Mouse (Mus musculus): Measurements from ENCODE around the gene Pde4a. TPM values are rescaled to one million over a fixed set of nuclear protein-coding genes. Genes with fewer than 3 reads are reported as not detected.
A peak's percentile ranks its signal among the peaks of the same experiment; 100 is the strongest.

Gene Pde4a
- total RNA-seq, 1 experiment, result 3.2 TPM

- TF ChIP-seq MAFK (IDR thresholded peaks at IDR 0.05; ENCODE audit: insufficient read depth, low read depth, low read length) (no peak), HCFC1 (IDR thresholded peaks at IDR 0.05; ENCODE audit: borderline replicate concordance, insufficient read depth, low read length) (no peak), ZNF384 (IDR thresholded peaks at IDR 0.05; ENCODE audit: low read depth, low read length) (no peak), CHD2 (IDR thresholded peaks at IDR 0.05; ENCODE audit: low read depth, low read length) (no peak)
- Histone ChIP-seq H3K9ac (ENCODE audit: insufficient read depth, low read depth, low read length, poor library complexity, severe bottlenecking) (peak overlapping the region; percentile 75), H3K36me3 (ENCODE audit: control insufficient read depth, insufficient read depth, low read length, poor library complexity, severe bottlenecking) (no peaks in the 10 kb centered on the region), H3K9me3 (ENCODE audit: control insufficient read depth, insufficient read depth, low read depth, low read length) (no peaks in the 10 kb centered on the region), H3K4me3 (ENCODE audit: insufficient read depth in 1 of 2, low read depth in 1 of 2, low read length in 2 of 2, poor library complexity in 1 of 2, severe bottlenecking in 1 of 2) (peak overlapping the region; percentile 82 to 85), H3K4me1 (ENCODE audit: control insufficient read depth in 2 of 2, insufficient read depth in 2 of 2, low read length in 2 of 2, poor library complexity in 1 of 2) (peaks cover 0 to 5% of the 10 kb centered on the region in 2 experiments; a peak in 1 of 4 replicates), H3K27ac (ENCODE audit: insufficient read depth, low read depth, low read length, poor library complexity, severe bottlenecking) (no peak overlapping the region)
- no peak for DNase-seq (ENCODE audit: low read depth, low spot score)
- in situ Hi-C loops (cut with MboI; ENCODE audit: low sequenced_read_pairs in 2 of 2, unreplicated experiment in 2 of 2), result no loop called here
Measured at GRCm38 (mm10) chr9:21165952-21166451, 488 bp downstream of the Pde4a start.

DNA sequence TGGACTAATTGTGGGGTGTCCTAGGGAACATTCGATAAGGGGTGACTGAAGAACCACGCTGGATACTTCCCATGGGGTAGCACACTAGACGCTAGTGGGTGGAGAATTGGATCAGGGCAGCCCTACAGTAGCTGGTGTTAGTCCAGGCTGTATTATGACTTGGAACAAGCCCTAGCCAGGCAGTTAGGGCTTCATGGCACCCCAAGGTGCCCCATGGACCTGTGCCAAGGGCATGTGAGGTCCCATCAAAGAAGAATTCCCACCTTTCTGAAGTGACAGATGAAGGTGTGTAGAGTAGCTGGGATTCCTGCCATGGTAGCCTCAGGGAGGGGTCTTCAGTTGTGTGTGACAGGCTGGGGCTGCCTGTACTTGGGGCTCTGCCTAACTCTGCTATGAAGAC is 1.0 kb downstream of the Pde4a start:
- Histone ChIP-seq H3K9ac (ENCODE audit: insufficient read depth, low read depth, low read length, poor library complexity, severe bottlenecking) (no peak overlapping the region), H3K4me3 (ENCODE audit: insufficient read depth in 1 of 2, low read depth in 1 of 2, low read length in 2 of 2, poor library complexity in 1 of 2, severe bottlenecking in 1 of 2) (peak overlapping the region; percentile 82 to 85), H3K36me3 (ENCODE audit: control insufficient read depth, insufficient read depth, low read length, poor library complexity, severe bottlenecking) (no peaks in the 10 kb centered on the region), H3K9me3 (ENCODE audit: control insufficient read depth, insufficient read depth, low read depth, low read length) (no peaks in the 10 kb centered on the region), H3K4me1 (ENCODE audit: control insufficient read depth in 2 of 2, insufficient read depth in 2 of 2, low read length in 2 of 2, poor library complexity in 1 of 2) (peaks cover 0 to 5% of the 10 kb centered on the region in 2 experiments; a peak in 1 of 4 replicates), H3K27ac (ENCODE audit: insufficient read depth, low read depth, low read length, poor library complexity, severe bottlenecking) (no peak overlapping the region)
- no peak for DNase-seq (ENCODE audit: low read depth, low spot score)
- TF ChIP-seq ZC3H11A (IDR thresholded peaks at IDR 0.05; ENCODE audit: borderline replicate concordance, low read depth, low read length) (no peak), ZNF384 (IDR thresholded peaks at IDR 0.05; ENCODE audit: low read depth, low read length) (no peak)
- in situ Hi-C loops (cut with MboI; ENCODE audit: low sequenced_read_pairs in 2 of 2, unreplicated experiment in 2 of 2), result no loop called here

DNA sequence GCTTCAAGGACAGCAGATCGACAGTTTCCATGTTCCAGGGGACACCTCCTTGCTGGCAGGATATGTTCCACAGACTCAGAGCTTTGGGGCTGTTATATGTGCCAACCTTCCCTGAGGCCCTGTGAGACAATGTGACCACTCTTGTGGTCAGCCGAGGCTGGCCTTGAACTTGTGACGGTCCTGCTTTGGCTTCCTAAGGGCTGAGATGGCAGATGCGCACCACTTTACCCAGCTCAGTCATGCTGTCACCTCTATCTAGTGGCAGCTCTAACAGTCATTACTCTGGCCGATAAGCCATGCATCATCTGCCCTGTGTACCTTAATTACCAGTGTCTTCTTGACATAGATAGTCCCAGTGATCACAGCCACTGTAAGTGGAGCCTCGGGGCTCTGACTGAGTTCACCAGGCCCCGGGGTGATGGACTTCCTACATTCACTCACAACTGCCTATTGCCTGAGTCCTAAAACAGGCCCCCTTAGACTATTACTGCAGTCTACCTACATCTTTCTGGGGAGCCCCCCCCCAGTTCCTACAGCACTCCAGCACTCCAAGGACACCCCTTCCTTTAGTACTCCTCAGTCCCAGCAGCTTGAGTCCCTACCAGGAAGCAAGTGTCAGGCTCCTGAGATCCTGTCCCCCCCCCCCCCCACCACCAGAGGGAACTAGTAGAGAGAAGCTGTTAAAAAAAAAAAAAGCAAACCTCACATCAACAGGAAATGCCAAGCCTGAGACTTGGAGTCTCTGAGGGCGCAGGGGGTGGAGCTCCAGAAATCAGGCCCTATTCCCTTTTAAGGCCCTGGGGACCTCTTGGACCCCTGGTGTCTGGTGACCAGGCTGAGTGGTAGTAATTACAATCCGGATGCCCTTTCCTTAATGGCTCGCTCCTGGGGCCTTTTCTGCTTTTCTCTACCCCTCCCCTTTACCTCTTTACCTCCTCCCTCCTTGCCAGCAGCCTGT is 1.9 kb downstream of the Pde4a start:
- DNase-seq (ENCODE audit: low read depth, low spot score), result no peak
- H3K9me3 ChIP-seq (ENCODE audit: control insufficient read depth, insufficient read depth, low read depth, low read length), result no peaks in the 10 kb centered on the region
- no peak overlapping the region for H3K27ac ChIP-seq (ENCODE audit: insufficient read depth, low read depth, low read length, poor library complexity, severe bottlenecking)
- H3K4me3 ChIP-seq (ENCODE audit: insufficient read depth in 1 of 2, low read depth in 1 of 2, low read length in 2 of 2, poor library complexity in 1 of 2, severe bottlenecking in 1 of 2), result no peak overlapping the region; a peak in 1 of 4 replicates
- TF ChIP-seq CHD2 (IDR thresholded peaks at IDR 0.05; ENCODE audit: low read depth, low read length), result no peak
- TF ChIP-seq HCFC1 (IDR thresholded peaks at IDR 0.05; ENCODE audit: borderline replicate concordance, insufficient read depth, low read length), result no peak
- TF ChIP-seq MAFK (IDR thresholded peaks at IDR 0.05; ENCODE audit: insufficient read depth, low read depth, low read length), result no peak
- TF ChIP-seq ZC3H11A (IDR thresholded peaks at IDR 0.05; ENCODE audit: borderline replicate concordance, low read depth, low read length), result no peak
- no peak for TF ChIP-seq ZNF384 (IDR thresholded peaks at IDR 0.05; ENCODE audit: low read depth, low read length)
- in situ Hi-C loops (cut with MboI; ENCODE audit: low sequenced_read_pairs in 2 of 2, unreplicated experiment in 2 of 2), result no loop called here
- peaks cover 0 to 5% of the 10 kb centered on the region in 2 experiments; a peak in 1 of 4 replicates for H3K4me1 ChIP-seq (ENCODE audit: control insufficient read depth in 2 of 2, insufficient read depth in 2 of 2, low read length in 2 of 2, poor library complexity in 1 of 2)
- H3K36me3 ChIP-seq (ENCODE audit: control insufficient read depth, insufficient read depth, low read length, poor library complexity, severe bottlenecking), result no peaks in the 10 kb centered on the region
- no peak overlapping the region for H3K9ac ChIP-seq (ENCODE audit: insufficient read depth, low read depth, low read length, poor library complexity, severe bottlenecking)

DNA sequence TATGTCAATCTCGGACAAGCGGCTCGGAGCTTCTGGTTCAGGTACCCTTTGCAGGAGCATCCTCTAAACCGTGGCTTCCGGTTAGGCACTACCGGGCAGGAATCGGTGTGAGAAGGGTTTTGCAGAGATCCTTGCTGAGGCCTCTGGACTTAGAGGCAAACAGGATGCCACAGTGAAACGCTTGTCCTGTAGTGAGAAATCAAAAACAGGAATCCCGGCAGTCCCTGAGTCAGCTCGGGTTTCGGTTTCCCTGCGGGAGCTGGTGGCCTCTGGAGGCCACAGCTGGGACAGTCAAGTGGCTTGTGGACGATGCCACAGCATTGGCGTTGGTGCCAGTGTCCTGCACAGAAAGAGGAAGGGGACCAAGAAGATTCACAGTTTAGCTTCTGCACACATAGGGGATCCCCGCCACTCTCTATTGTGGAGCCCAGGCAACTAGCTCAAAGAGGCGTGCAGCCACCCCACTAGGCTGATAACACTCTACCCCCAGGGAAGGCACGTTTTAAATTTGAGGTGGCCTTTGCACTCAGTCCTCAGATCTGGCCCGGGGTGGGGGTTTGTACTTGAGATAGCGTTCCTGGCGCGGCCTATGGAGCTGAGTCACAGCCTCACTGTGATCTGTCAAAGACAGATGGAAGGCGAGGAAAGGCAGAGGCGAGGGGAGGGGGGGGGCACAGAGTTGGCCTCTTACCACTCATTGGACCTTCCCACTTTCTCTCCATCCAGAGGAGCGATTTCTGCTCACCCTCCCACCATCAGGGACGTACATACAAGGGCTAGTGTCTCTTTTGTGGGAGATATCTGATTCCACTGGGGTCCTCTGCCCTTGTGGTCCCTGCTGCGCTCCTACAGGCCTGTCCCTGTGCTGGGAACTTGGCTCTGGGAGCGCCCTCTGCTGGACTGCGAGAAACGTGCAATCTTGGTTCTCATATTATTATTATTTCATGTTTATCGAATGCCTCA is 2.9 kb downstream of the Pde4a start:
- Histone ChIP-seq H3K4me3 (ENCODE audit: insufficient read depth in 1 of 2, low read depth in 1 of 2, low read length in 2 of 2, poor library complexity in 1 of 2, severe bottlenecking in 1 of 2) (peak overlapping the region in 1 of 2 experiments; percentile 11; a peak in 1 of 4 replicates), H3K36me3 (ENCODE audit: control insufficient read depth, insufficient read depth, low read length, poor library complexity, severe bottlenecking) (no peaks in the 10 kb centered on the region), H3K4me1 (ENCODE audit: control insufficient read depth in 2 of 2, insufficient read depth in 2 of 2, low read length in 2 of 2, poor library complexity in 1 of 2) (peaks cover 0 to 5% of the 10 kb centered on the region in 2 experiments; a peak in 1 of 4 replicates), H3K9ac (ENCODE audit: insufficient read depth, low read depth, low read length, poor library complexity, severe bottlenecking) (no peak overlapping the region), H3K9me3 (ENCODE audit: control insufficient read depth, insufficient read depth, low read depth, low read length) (no peaks in the 10 kb centered on the region), H3K27ac (ENCODE audit: insufficient read depth, low read depth, low read length, poor library complexity, severe bottlenecking) (no peak overlapping the region)
- TF ChIP-seq CHD2 (IDR thresholded peaks at IDR 0.05; ENCODE audit: low read depth, low read length) (no peak), ZNF384 (IDR thresholded peaks at IDR 0.05; ENCODE audit: low read depth, low read length) (0 out of 2 replicates have a peak, but pooled peaks have one; percentile 15)
- no peak for DNase-seq (ENCODE audit: low read depth, low spot score)
- in situ Hi-C loops (cut with MboI; ENCODE audit: low sequenced_read_pairs in 2 of 2, unreplicated experiment in 2 of 2), result no loop called here

All from ES-E14 (cell line).